Mouse (Mus musculus) c-Kit-positive CD71-negative TER-119-negative erythroid progenitor cells, embryonic 14.5 days (primary cell): Measurements from ENCODE around the gene Tmem151b.

ENCODE experiments used
- DNase-seq: peaks from one replicate; pipeline ENCODE4 v3.0.0-alpha.2; 2013; ENCODE audit warnings: low read depth

Gene Tmem151b

DNA sequence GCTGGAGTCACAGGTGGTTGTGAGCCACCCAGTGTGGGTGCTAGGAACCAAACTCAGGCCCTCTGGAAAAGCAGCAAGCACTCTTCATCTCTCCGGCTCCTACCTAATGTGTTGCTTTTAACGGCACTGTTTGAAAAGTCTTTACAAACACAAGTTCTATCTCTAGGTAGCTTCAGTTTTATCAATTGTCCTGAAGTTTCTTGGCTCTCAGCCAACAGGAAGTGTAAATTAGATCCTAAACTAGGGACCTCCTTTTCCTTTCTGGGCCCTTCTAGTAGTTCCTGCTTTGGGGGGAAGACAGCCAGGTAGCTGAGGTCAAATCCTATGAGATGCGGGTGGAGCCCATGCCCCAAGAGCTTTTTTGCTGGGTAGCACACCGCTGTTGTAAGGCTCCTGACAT lies 38.6 kb downstream of the Tmem151b start:
- DNase-seq, result no peak

DNA sequence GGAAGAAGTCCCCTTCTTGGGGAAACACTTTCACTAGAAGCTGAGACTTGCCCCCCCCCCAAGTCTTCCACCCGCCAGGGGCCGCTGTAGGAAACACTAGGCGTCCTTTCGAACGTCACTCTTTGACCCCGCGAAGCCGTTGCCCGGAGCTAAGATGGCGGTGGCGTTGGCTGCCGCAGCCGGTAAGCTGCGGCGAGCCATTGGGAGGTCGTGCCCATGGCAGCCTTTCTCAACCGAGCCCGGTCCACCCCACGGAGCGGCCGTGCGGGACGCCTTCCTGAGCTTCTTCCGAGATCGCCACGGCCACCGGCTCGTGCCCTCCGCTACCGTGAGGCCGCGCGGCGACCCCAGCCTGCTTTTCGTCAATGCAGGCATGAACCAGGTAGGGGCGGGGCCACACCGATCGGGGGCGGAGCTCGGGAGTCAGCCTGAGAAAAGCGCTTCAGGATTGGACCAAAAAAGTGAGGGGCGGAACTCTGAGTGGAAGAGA lies 42.7 kb downstream of the Tmem151b start, which contains the start of gene Aars2:
Gene Aars2 (plus strand): TSS at position 142 of the 490 bp plus-strand sequence.
- peak; percentile 96 for DNase-seq

DNA sequence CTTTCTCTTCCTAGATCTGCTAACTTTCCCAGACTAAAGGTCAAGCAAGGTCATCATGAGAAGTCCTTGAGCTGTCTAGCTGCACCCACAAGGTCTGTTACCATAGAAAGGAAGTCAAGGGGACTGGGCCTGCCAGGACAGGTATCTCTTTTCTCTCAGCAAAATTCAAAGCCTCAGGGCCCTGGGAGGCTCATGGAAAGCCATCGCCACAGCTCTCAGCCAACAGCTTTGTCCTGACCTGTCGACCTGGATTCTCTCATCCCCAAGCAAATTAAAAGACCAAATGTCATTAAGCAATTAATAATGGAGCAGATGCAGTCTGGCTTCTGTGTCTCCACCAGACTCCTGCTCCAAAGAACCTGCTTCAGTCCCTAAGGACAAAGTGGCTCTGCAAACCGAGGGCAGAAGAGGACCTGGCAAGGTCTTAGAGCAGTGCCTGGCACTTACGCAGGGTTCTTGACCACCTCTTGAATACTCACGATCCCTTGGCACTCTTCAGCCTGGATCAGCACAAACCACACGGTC lies 43.5 kb downstream of the Tmem151b start:
- no peak for DNase-seq

DNA sequence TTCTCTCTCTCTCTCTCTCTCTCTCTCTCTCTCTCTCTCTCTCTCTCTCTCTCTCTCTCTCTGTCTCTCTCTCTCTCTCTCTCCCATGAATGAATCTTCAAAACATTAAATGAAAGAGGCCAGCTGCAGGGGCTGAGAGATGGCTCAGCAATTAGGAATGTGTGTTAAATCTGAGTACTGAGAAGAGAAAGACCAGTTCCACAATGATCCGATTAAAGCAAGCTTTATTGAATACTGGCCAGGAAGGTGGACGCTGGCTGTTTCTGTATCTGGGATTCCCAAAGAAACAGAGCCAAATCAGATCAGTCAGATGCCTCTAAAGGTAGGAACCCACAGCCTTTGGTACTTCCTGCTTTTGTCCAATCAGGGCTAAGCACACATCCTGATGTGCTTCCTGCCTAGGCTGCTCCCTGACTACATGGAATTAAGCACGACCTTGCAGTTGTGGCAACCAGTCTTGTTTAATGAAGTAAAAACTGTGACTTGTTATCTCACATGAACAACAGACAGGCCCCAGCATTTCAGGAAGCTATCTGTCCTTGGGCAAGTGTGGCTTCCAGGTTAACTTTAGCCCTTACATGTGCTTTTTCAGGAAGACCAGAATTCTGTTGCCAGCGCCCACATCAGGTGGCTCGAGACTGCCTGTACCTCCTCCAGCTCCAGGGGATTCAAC lies 46.0 kb downstream of the Tmem151b start:
- no peak for DNase-seq

DNA sequence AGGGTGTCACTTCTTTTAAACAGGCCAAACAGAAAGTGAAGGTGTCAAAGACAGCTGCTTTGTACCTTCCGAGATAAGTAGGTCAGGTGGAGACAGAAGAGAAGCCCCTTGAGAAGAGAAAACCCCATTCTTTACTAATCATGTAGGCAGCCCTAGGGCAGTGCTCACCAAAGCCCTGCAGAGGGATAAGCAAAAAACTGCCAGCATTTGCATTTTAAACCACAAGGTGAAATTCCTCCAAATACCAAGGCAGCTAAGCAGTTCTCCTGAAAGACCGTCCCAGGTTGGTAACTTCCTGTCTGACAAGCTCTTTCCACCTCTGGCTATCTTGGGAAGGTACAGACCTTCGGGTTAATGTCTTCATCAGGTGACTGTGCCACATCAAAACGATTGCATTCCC lies 47.2 kb downstream of the Tmem151b start:
- DNase-seq, result no peak

DNA sequence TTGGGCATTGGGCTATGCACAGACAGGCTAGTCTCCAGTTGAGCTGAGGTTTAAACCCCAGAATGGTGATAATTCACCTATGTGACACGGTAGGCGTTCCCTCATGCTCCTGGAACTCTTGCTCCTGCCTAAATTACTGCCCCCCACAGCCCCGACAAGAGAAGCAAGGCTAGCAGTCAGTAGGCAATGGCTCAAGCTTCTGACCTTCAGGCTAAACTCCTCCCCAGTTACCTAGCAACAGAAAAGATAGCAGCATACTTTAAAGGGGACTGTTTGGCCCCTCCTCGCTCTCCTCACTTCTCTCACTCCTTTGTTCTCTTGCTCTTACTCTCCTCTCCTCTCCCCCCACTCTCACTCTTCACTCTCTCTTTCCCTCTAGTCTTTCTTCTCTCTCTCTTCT lies 48.5 kb downstream of the Tmem151b start:
- DNase-seq, result no peak

DNA sequence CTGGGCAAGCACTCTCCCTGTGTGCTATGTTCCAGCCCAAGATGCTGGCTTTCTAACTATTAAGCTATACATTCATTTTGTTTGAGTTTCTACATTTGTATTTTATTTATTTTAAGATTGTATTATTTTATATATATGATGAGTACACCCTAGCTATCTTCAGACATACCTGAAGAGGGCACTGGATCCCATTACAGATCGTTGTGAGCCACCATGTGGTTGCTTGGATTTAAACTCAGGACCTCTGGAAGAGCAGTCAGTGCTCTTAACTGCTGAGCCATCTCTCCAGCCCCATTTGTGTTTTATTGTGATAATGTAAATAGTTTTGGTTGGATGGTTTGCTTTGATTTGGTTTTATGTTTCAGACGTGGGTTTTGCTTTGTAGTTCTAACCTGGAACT lies 50.0 kb downstream of the Tmem151b start:
- no peak for DNase-seq

DNA sequence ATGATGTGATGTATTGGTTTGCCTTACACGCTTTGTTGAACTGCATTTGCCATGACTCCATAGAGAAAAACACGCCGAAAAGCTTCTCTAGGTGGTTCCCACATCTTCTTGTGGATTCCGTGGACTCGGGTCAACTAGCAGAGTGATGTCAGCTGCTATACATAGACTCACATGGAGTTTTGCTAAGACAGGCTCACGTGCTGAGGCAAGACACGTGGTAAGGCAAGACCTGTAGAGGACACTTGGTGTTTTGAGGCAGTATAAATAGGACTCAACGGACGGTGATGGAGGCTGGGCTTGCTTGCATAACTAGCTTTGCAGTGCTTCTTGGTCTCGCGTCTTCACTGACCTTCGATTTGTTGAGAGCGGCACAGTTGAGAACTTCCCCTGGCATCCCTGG lies 51.1 kb downstream of the Tmem151b start:
- no peak for DNase-seq

DNA sequence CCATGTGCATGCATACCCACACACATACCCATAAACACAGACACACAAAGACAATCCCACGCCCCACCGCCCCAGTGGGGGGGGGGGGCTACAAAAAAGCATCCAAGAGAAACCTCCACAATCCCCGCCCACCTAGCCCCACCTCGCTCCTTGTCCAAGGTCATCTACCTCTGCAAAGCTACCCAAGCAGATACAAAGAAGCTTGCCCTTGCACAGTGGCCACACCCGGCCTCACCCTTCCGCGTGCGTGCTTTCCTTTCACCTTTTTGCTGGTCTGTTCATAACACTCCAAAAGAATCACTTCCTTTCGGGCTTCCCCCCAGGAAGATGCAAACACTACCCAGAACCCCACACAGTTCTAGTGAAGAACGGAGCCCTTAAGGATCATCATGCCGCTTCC lies 54.1 kb downstream of the Tmem151b start:
- no peak for DNase-seq
